Mouse (Mus musculus): ENCODE measurements around the gene Pi4kb. TPM values are rescaled to one million over a fixed set of nuclear protein-coding genes. Genes with fewer than 3 reads are reported as not detected.
A peak's percentile ranks its signal among the peaks of the same experiment; 100 is the strongest.

Pi4kb gene
- polyA plus RNA-seq, 1 experiment from 2014 or later: 25.6 TPM

DNA sequence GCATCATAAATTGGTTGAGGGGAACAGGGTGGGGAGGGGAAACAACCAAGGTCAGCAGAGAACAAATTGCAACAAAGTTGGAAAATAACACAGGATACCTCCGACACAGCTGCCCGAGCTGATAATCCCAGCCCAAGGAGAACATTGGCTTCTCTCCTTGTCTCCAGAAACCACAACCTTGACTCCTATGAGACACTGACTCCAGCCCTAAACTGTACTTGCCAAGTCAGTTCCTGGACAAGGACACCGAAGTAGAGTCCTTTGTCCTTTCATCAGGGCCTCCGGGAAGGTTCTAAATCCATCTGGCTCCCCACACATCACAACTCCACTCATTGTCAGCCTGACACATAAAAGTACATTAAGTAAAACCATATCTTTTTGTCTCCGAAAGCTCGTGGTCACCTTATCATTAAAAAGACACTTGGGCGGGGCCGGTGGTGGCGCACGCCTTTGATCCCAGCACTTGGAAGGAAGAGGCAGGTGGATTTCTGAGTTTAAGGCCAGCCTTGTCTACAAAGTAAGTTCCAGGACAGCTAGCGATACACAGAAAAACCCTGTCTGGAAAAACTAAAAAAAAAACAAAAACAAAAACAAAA lies 72.0 kb downstream of the Pi4kb start:
- no peak overlapping the region for H3K27ac ChIP-seq
- no peak overlapping the region for H3K9ac ChIP-seq
- no peak overlapping the region for H3K4me3 ChIP-seq
- WGBS: 91% methylated on average over 11 of the region's 11 CpGs
- H3K36me3 ChIP-seq: no peaks in the 10 kb centered on the region
- no peak for ATAC-seq (ENCODE audit: insufficient number of reproducible peaks, insufficient read depth, low FRiP score, low TSS enrichment)
- no peaks in the 10 kb centered on the region for H3K9me3 ChIP-seq
- H3K4me1 ChIP-seq: peaks cover 2% of the 10 kb centered on the region
- H3K4me2 ChIP-seq (replicated peaks): no peak overlapping the region
- H3K27me3 ChIP-seq: no peaks in the 10 kb centered on the region

DNA sequence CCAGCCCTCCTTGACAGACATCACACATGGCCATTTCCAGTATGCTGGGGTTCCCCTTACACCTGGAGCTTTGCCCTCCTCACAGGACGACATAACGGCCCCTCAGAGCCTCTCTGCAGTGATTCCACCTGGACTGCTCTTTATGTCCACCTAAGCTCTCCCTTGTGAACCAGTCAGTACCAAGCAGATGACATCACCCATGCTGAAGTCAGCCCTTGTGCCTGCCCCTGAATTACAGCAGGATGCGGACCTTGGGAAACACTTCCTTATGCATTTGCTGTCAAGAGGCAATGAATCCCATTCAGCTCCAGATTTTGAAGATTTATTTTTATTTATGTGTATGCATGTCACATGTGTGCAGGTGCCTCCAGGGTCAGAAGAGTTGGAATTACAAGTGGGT lies 73.4 kb downstream of the Pi4kb start:
- no peak overlapping the region for H3K4me3 ChIP-seq
- no peaks in the 10 kb centered on the region for H3K9me3 ChIP-seq
- H3K4me2 ChIP-seq (replicated peaks): no peak overlapping the region
- no peak for ATAC-seq (ENCODE audit: insufficient number of reproducible peaks, insufficient read depth, low FRiP score, low TSS enrichment)
- no peak overlapping the region for H3K27ac ChIP-seq
- H3K27me3 ChIP-seq: no peaks in the 10 kb centered on the region
- no peaks in the 10 kb centered on the region; the same call in 1 of the 2 replicates for H3K4me1 ChIP-seq
- WGBS: 68% methylated on average over 3 of the region's 3 CpGs
- H3K9ac ChIP-seq: no peak overlapping the region
- H3K36me3 ChIP-seq: no peaks in the 10 kb centered on the region

DNA sequence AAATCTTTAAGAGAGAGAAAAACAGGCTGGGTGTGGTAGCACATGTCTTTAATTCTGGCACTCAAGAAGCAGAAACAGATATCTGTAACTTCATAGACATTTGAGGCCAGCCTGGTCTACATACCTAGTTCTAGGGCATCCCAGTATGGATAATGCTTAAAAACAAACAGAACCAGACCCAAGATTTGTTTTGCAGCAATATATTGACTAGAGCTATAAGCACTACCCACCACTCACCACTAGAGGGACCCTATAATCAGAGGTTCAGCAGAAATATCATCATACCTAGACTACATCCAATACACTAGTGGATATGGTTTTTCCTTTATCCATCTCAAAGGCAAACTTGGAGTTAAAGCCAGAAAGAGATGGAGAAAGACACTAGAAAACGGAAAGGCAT lies 78.4 kb downstream of the Pi4kb start:
- ATAC-seq (ENCODE audit: insufficient number of reproducible peaks, insufficient read depth, low FRiP score, low TSS enrichment): no peak
- 62% methylated on average over 1 of the region's 1 CpGs for WGBS

DNA sequence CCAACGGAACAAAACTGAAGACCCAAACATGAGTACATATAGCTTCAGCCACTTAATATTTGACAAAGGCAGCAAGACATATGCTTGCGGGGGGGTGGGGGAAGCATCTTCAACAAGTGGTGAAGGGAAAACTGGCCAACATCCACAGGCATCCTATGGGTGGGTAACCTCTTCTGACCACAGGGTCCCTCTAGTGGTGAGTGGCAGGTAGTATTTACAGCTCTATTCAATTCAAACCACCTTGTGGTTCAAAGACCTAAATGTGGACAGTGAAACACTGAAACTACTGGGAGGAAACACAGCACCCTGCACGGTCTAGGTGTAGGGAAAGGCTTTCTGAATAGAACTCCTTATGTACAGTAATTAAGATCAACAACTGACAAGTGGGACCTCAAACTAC lies 79.2 kb downstream of the Pi4kb start:
- Histone ChIP-seq H3K4me3 (no peak overlapping the region), H3K9ac (no peak overlapping the region), H3K36me3 (peaks cover 5% of the 10 kb centered on the region), H3K27me3 (no peaks in the 10 kb centered on the region), H3K27ac (no peak overlapping the region), H3K4me1 (peaks cover 8% of the 10 kb centered on the region; the same call in 1 of the 2 replicates), H3K9me3 (no peaks in the 10 kb centered on the region), H3K4me2 (replicated peaks) (no peak overlapping the region)
- WGBS: 45% methylated on average over 3 of the region's 3 CpGs
- ATAC-seq (ENCODE audit: insufficient number of reproducible peaks, insufficient read depth, low FRiP score, low TSS enrichment): no peak

More for the DNA sequence above, 78.4 kb downstream of the Pi4kb start:
- H3K4me2 ChIP-seq (replicated peaks): no peak overlapping the region
- no peak overlapping the region for H3K4me3 ChIP-seq
- peaks cover 8% of the 10 kb centered on the region; the same call in 1 of the 2 replicates for H3K4me1 ChIP-seq
- peaks cover under 1% of the 10 kb centered on the region; the same call in 1 of the 2 replicates for H3K36me3 ChIP-seq
- no peak overlapping the region for H3K27ac ChIP-seq
- H3K9ac ChIP-seq: no peak overlapping the region
- H3K9me3 ChIP-seq: no peaks in the 10 kb centered on the region
- H3K27me3 ChIP-seq: no peaks in the 10 kb centered on the region

DNA sequence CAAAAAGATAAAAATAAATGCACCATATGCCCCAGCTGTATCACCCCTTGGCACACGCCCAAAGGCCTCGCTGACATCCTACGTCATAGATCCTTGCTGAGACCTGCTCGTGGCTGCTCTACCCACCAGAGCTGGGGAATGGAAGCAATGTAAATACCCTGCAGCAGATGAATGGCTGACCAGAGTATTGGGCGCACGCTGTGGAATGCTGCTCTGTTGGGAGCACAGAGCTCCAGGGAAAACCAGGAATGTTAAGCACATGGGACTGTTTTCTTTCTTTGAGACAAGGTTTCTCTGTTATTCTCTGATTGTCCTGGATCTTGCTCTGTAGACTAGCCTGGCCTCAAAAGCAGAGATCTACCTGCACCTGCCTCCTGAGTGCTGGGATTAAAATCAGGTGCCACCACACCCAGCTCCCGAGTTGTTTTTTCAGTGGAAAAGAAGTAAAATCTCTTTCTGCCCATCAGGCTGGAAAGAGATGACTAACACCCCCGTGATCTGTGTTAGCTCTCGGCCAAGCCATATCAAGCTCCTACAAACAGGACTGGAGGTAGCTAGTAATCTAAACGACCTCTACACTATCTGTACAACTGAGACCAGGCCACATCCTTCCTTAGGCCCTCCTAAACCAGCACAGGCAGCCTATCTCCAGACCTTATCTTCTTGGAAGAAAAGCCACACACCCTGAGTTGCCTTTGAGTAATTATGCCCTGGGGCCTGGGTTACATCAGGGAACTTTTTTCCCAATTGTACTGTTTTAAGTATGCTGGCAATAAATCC lies 80.1 kb downstream of the Pi4kb start:
- 36% methylated on average over 10 of the region's 10 CpGs for WGBS
- H3K27ac ChIP-seq: 0 out of 2 replicates have a peak overlapping the region, but pooled peaks have one; percentile 37
- H3K27me3 ChIP-seq: no peaks in the 10 kb centered on the region
- peaks cover 15% of the 10 kb centered on the region for H3K36me3 ChIP-seq
- no peak overlapping the region; the same call in 1 of the 2 replicates for H3K4me2 ChIP-seq (replicated peaks)
- H3K9me3 ChIP-seq: no peaks in the 10 kb centered on the region
- ATAC-seq (ENCODE audit: insufficient number of reproducible peaks, insufficient read depth, low FRiP score, low TSS enrichment): no peak
- H3K4me1 ChIP-seq: peaks cover 8% of the 10 kb centered on the region; the same call in 1 of the 2 replicates
- no peak overlapping the region for H3K4me3 ChIP-seq
- H3K9ac ChIP-seq: no peak overlapping the region

DNA sequence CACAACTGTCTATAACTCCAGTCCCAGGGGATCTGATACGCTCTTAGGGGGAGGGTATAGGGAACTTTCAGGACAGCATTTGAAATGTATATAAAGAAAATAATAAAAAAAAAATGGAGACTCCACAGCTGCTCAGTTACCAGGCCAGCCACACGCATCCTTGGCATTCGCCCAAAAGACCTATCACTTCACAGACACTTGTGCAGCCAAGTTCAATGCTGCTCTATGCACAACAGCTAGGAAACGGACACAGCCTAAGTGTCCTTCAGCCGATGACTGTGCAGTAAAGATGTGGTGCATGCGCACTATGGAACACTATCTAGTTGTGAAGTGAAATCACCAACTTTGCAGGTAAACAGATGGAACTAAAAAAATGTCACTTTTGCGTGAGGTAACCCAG lies 81.7 kb downstream of the Pi4kb start:
- peaks cover 31% of the 10 kb centered on the region for H3K36me3 ChIP-seq
- no peak overlapping the region for H3K4me3 ChIP-seq
- H3K4me2 ChIP-seq (replicated peaks): no peak overlapping the region
- no peak overlapping the region for H3K9ac ChIP-seq
- H3K4me1 ChIP-seq: peaks cover 8% of the 10 kb centered on the region; the same call in 1 of the 2 replicates
- H3K9me3 ChIP-seq: no peaks in the 10 kb centered on the region
- H3K27ac ChIP-seq: no peak overlapping the region
- ATAC-seq (ENCODE audit: insufficient number of reproducible peaks, insufficient read depth, low FRiP score, low TSS enrichment): no peak
- WGBS: 90% methylated on average over 7 of the region's 7 CpGs
- H3K27me3 ChIP-seq: no peaks in the 10 kb centered on the region

Small RNAs within 50 kb of the gene (microRNA-seq; reads per million reads assigned to microRNA genes)
- not detected for gene Mir7013

Other genes with a start within 250 kb of the Pi4kb start
- gene Cgn, start 188.2 kb upstream of the Pi4kb start, polyA plus RNA-seq (2016; fragmentation: Nextera tagmentation; extraction: Ambion mirVana): 7.2 and 8.1 TPM in 2 replicates
- 20.4 and 22.9 TPM in 2 replicates for gene Pogz, start 137.2 kb upstream of the Pi4kb start, polyA plus RNA-seq (2016; fragmentation: Nextera tagmentation; extraction: Ambion mirVana)
- gene Psmb4, start 87.8 kb upstream of the Pi4kb start, polyA plus RNA-seq (2016; fragmentation: Nextera tagmentation; extraction: Ambion mirVana): 313 and 349 TPM in 2 replicates
- gene Selenbp1, start 41.7 kb upstream of the Pi4kb start, polyA plus RNA-seq (2016; fragmentation: Nextera tagmentation; extraction: Ambion mirVana): 18.7 and 18.8 TPM in 2 replicates
- gene Rfx5, start 20.7 kb upstream of the Pi4kb start, polyA plus RNA-seq (2016; fragmentation: Nextera tagmentation; extraction: Ambion mirVana): 12.0 and 13.3 TPM in 2 replicates
- gene Zfp687, start 40.7 kb downstream of the Pi4kb start, polyA plus RNA-seq (2016; fragmentation: Nextera tagmentation; extraction: Ambion mirVana): 28.7 and 31.3 TPM in 2 replicates
- gene Psmd4, start 67.9 kb downstream of the Pi4kb start, polyA plus RNA-seq (2016; fragmentation: Nextera tagmentation; extraction: Ambion mirVana): 295 TPM in 2 replicates
- gene Pip5k1a, start 132.2 kb downstream of the Pi4kb start, polyA plus RNA-seq (2016; fragmentation: Nextera tagmentation; extraction: Ambion mirVana): 24.4 and 24.9 TPM in 2 replicates
- gene Vps72, start 136.3 kb downstream of the Pi4kb start, polyA plus RNA-seq (2016; fragmentation: Nextera tagmentation; extraction: Ambion mirVana): 221 and 227 TPM in 2 replicates
- 0.57 and 1.0 TPM in 2 replicates for gene Tmod4, start 149.7 kb downstream of the Pi4kb start, polyA plus RNA-seq (2016; fragmentation: Nextera tagmentation; extraction: Ambion mirVana)
- gene Scnm1, start 159.3 kb downstream of the Pi4kb start, polyA plus RNA-seq (2016; fragmentation: Nextera tagmentation; extraction: Ambion mirVana): 73.4 and 75.0 TPM in 2 replicates
- gene Lysmd1, start 159.4 kb downstream of the Pi4kb start, polyA plus RNA-seq (2016; fragmentation: Nextera tagmentation; extraction: Ambion mirVana): 18.2 and 19.4 TPM in 2 replicates
- 2.0 and 2.3 TPM in 2 replicates for gene Tnfaip8l2, start 167.6 kb downstream of the Pi4kb start, polyA plus RNA-seq (2016; fragmentation: Nextera tagmentation; extraction: Ambion mirVana)
- gene Sema6c, start 185.7 kb downstream of the Pi4kb start, polyA plus RNA-seq (2016; fragmentation: Nextera tagmentation; extraction: Ambion mirVana): 24.2 and 26.4 TPM in 2 replicates
- 14.7 and 15.3 TPM in 2 replicates for gene Gabpb2, start 243.2 kb downstream of the Pi4kb start, polyA plus RNA-seq (2016; fragmentation: Nextera tagmentation; extraction: Ambion mirVana)